Mouse (Mus musculus): ENCODE results near the gene Prrt1. TPM values are rescaled to one million over a fixed set of nuclear protein-coding genes. Genes with fewer than 3 reads are reported as not detected.
A peak's percentile ranks its signal among the peaks of the same experiment; 100 is the strongest.

Prrt1 gene
- polyA plus RNA-seq (2015; fragmentation: Nextera tagmentation; extraction: Ambion mirVana), result 7.4 and 7.5 TPM in 2 replicates

DNA sequence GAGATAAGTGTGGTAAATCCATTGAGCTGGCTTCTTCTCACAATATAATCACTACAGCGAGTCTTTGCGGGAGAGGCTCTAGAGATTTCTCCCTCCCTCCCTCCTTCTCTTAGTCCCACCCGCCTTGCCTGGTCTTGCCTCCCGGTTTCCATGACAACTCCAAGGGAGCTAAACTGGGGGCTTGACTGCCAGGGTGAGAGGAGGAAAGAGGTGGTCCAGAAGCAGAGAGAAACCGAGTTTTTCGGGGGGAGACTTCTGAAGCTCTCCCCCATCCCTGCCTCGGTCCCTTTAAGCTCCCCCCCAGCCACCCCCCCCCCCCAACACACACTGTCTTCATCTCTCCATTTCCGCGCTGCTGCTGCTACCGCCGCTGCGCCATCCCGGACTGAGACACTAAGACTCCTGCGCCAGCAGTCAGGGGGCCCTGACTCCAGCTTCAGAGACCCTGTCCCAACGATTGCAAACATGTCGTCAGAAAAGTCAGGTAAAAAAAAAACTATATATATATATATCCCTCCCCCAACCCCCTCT is at the start of gene Prrt1:
Prrt1 (plus strand) TSS at position 313 of the 531 bp plus-strand sequence.
- H3K27me3 ChIP-seq, result peaks cover 34% of the 10 kb centered on the region
- 0 out of 2 replicates have a peak, but pooled peaks cover 3% of the 10 kb centered on the region for H3K36me3 ChIP-seq
- under 1% methylated on average over 16 of the region's 16 CpGs for WGBS
- H3K4me1 ChIP-seq (replicated peaks), result peaks cover 65% of the 10 kb centered on the region
- peak within 1 kb of the TSS; percentile 94 for H3K27ac ChIP-seq
- H3K4me2 ChIP-seq (replicated peaks), result peak within 1 kb of the TSS; percentile 91
- peak; percentile 34; the same call in 1 of the 2 replicates for ATAC-seq
- H3K9me3 ChIP-seq, result no peaks in the 10 kb centered on the region
- H3K9ac ChIP-seq (replicated peaks), result peak within 1 kb of the TSS; percentile 83
- H3K4me3 ChIP-seq (replicated peaks), result peak within 1 kb of the TSS; percentile 80

GRCm38 (mm10) chr17:34582528-34582927 is 46.8 kb upstream of the Prrt1 start:
- H3K9ac ChIP-seq (replicated peaks), result 0 out of 2 replicates have a peak overlapping the region, but pooled peaks have one; percentile 1
- 90% methylated on average over 12 of the region's 12 CpGs for WGBS
- no peaks in the 10 kb centered on the region for H3K36me3 ChIP-seq
- H3K27me3 ChIP-seq, result no peaks in the 10 kb centered on the region
- no peak overlapping the region for H3K4me3 ChIP-seq (replicated peaks)
- ATAC-seq, result no peak
- no peak overlapping the region for H3K27ac ChIP-seq
- peaks cover 14% of the 10 kb centered on the region for H3K4me1 ChIP-seq (replicated peaks)
- H3K4me2 ChIP-seq (replicated peaks), result no peak overlapping the region
- H3K9me3 ChIP-seq, result no peaks in the 10 kb centered on the region

DNA sequence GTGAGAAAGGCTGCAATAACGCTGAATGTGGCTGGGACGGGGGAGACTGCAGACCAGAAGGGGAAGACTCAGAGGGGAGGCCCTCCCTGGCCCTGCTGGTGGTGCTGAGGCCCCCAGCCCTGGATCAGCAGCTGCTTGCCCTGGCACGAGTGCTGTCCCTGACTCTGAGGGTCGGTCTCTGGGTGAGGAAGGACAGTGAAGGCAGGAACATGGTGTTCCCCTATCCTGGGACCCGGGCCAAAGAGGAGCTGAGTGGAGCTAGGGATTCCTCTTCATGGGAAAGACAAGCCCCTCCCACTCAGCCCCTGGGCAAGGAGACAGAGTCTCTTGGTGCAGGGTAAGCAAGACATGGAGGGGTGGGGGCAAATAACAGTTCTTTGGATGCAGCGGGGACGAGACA is 45.9 kb upstream of the Prrt1 start:
- WGBS, result 76% methylated on average over 7 of the region's 7 CpGs
- H3K36me3 ChIP-seq, result no peaks in the 10 kb centered on the region
- H3K27me3 ChIP-seq, result no peaks in the 10 kb centered on the region
- no peak overlapping the region for H3K4me2 ChIP-seq (replicated peaks)
- no peak overlapping the region for H3K27ac ChIP-seq
- no peak for ATAC-seq
- H3K9ac ChIP-seq (replicated peaks), result no peak overlapping the region
- H3K9me3 ChIP-seq, result no peaks in the 10 kb centered on the region
- H3K4me1 ChIP-seq (replicated peaks), result peaks cover 21% of the 10 kb centered on the region
- H3K4me3 ChIP-seq (replicated peaks), result no peak overlapping the region

DNA sequence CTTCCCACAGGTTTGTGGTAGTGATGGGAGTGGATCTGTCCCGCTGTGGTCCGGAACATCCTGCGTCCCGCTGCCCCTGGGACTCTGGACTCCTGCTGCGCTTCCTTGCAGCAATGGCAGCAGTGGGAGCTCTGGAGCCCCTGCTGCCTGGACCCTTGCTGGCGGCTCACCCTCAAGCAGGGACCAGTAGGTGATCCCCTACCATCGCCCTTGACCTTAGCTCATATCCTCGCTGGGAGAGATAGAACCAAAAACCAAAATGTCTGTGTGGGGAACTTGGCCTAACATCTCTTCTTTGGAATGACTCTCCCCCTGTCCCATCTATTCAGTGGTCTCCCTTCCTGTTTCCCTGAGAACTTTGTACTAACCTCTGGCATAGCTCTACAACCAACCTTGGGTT is 45.5 kb upstream of the Prrt1 start:
- Histone ChIP-seq H3K9ac (replicated peaks) (no peak overlapping the region), H3K27ac (no peak overlapping the region), H3K27me3 (no peaks in the 10 kb centered on the region), H3K9me3 (no peaks in the 10 kb centered on the region), H3K4me3 (replicated peaks) (no peak overlapping the region), H3K36me3 (no peaks in the 10 kb centered on the region), H3K4me2 (replicated peaks) (no peak overlapping the region), H3K4me1 (replicated peaks) (peaks cover 25% of the 10 kb centered on the region)
- 85% methylated on average over 8 of the region's 8 CpGs for WGBS
- no peak for ATAC-seq

DNA sequence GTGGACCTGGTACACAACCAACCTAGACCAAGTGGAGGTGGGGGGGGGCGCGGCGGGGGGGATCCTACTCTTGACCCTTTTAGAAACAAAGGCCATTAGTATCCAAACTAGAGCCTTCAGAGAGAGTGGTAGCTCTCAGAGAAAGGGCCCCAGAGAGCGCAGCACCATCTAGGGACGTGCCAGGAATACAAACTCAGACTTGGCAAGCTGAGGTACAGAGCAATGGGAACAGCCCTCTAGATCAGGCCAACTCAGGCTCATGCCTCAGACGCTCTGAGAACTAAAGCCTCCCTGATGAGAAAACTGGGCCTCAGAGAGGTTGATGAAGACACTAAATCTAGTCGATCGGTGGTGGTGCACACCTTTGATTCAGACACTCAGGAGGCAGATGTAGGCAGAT is 44.2 kb upstream of the Prrt1 start:
- Histone ChIP-seq H3K9me3 (no peaks in the 10 kb centered on the region), H3K27me3 (no peaks in the 10 kb centered on the region), H3K9ac (replicated peaks) (no peak overlapping the region), H3K4me3 (replicated peaks) (peak overlapping the region; percentile 63; the same call in 1 of the 2 replicates), H3K4me2 (replicated peaks) (no peak overlapping the region), H3K36me3 (no peaks in the 10 kb centered on the region), H3K4me1 (replicated peaks) (peaks cover 38% of the 10 kb centered on the region), H3K27ac (peak overlapping the region; percentile 100)
- WGBS, result 87% methylated on average over 8 of the region's 8 CpGs
- no peak for ATAC-seq

DNA sequence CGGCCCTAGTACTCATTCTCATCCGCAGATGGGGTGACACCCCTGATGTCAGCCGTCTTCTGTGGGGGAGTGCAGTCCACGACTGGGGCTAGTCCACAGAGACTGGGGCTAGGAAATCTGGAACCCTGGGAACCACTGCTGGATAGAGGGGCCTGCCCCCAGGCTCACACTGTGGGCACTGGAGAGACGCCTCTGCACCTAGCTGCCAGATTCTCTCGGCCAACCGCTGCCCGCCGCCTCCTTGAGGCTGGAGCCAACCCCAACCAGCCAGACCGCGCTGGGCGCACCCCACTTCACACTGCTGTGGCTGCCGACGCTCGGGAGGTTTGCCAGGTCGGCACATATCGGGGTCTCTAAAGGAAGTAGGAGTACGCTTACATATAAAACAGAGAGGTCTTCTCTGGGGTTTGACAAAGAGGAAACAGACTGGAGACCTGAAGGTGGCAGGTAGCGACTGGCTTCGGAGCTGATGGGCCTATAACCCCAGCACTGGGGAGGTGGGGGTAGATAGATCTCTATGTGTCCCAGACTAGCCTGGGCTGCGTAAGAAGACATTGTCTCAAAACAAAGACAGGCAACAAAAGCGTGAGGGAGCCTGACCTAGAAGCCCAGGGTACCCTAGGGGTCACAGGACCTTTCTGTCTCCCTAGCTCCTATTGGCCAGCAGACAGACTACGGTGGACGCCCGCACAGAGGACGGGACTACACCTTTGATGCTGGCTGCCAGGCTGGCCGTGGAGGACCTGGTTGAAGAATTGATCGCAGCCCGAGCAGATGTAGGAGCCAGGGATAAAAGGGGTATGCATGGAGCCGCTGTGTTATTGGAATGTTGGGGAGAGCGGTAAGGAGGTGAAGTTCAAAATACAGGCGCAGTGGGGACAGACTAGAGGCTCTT is 43.2 kb upstream of the Prrt1 start:
- Histone ChIP-seq H3K4me3 (replicated peaks) (peak overlapping the region; percentile 63), H3K36me3 (no peaks in the 10 kb centered on the region), H3K4me2 (replicated peaks) (peak overlapping the region; percentile 89), H3K9me3 (no peaks in the 10 kb centered on the region), H3K9ac (replicated peaks) (peak overlapping the region; percentile 93), H3K4me1 (replicated peaks) (peaks cover 48% of the 10 kb centered on the region), H3K27ac (peak overlapping the region; percentile 100), H3K27me3 (no peaks in the 10 kb centered on the region)
- WGBS, result 19% methylated on average over 32 of the region's 32 CpGs
- ATAC-seq, result peak; percentile 27

- H3K27me3 ChIP-seq, result no peaks in the 10 kb centered on the region
- peak; percentile 79 for ATAC-seq
- 0% methylated on average over 37 of the region's 38 CpGs for WGBS
- peak overlapping the region; percentile 100 for H3K27ac ChIP-seq
- peak overlapping the region; percentile 89 for H3K4me2 ChIP-seq (replicated peaks)
- H3K4me1 ChIP-seq (replicated peaks), result peaks cover 54% of the 10 kb centered on the region
- no peaks in the 10 kb centered on the region for H3K9me3 ChIP-seq
- H3K4me3 ChIP-seq (replicated peaks), result peak overlapping the region; percentile 63
- H3K36me3 ChIP-seq, result no peaks in the 10 kb centered on the region
- H3K9ac ChIP-seq (replicated peaks), result peak overlapping the region; percentile 93
These were observed 42.4 kb upstream of the Prrt1 start for GRCm38 (mm10) chr17:34586796-34587422.

DNA sequence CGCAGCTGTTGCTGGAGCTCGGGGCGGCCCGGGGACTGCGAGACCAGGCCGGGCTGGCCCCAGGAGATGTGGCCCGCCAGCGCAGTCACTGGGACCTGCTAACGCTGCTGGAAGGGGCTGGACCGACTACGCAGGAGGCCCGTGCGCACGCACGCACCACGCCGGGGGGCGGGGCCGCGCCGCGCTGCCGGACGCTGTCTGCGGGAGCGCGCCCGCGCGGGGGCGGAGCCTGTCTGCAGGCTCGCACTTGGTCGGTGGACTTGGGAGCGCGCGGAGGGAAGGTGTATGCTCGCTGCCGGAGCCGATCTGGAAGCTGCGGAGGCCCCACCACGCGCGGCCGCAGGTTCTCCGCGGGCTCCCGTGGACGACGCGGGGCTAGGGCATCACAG is 41.9 kb upstream of the Prrt1 start:
- no peaks in the 10 kb centered on the region for H3K27me3 ChIP-seq
- peak overlapping the region; percentile 89 for H3K4me2 ChIP-seq (replicated peaks)
- peak overlapping the region; percentile 100 for H3K27ac ChIP-seq
- peaks cover 54% of the 10 kb centered on the region for H3K4me1 ChIP-seq (replicated peaks)
- WGBS, result under 1% methylated on average over 37 of the region's 50 CpGs
- H3K9me3 ChIP-seq, result no peaks in the 10 kb centered on the region
- H3K36me3 ChIP-seq, result no peaks in the 10 kb centered on the region
- H3K9ac ChIP-seq (replicated peaks), result peak overlapping the region; percentile 93
- ATAC-seq, result peak; percentile 87
- peak overlapping the region; percentile 63 for H3K4me3 ChIP-seq (replicated peaks)

GRCm38 (mm10) chr17:34587814-34588213 is 41.5 kb upstream of the Prrt1 start:
- H3K4me2 ChIP-seq (replicated peaks), result peak overlapping the region; percentile 89
- no peak for ATAC-seq
- H3K27me3 ChIP-seq, result no peaks in the 10 kb centered on the region
- peak overlapping the region; percentile 63 for H3K4me3 ChIP-seq (replicated peaks)
- 3% methylated on average over 19 of the region's 19 CpGs for WGBS
- no peaks in the 10 kb centered on the region for H3K9me3 ChIP-seq
- H3K36me3 ChIP-seq, result no peaks in the 10 kb centered on the region
- H3K4me1 ChIP-seq (replicated peaks), result peaks cover 57% of the 10 kb centered on the region
- H3K9ac ChIP-seq (replicated peaks), result peak overlapping the region; percentile 93
- peak overlapping the region; percentile 100 for H3K27ac ChIP-seq

DNA sequence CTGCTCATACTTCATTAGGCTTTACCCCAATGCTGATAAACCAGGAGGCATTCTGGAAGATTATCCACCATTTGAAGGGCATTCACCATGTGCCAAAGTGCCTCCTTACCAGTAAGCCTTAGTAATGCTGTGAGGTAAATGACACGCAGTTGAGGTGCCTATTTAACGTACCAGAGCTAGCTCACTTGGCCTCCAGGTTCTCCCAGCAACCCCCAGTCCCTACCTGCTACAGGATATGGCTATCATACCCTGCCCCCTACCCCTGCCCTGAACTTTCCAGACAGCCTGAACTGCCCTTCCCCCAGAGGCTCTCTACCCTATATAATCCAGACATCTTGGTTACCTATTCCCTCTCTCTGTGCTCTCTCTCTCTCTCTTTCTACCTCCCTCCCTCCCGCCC is 40.6 kb upstream of the Prrt1 start:
- WGBS, result 75% methylated on average over 3 of the region's 3 CpGs
- no peak for ATAC-seq
- H3K9me3 ChIP-seq, result no peaks in the 10 kb centered on the region
- H3K27ac ChIP-seq, result no peak overlapping the region
- no peak overlapping the region for H3K4me3 ChIP-seq (replicated peaks)
- H3K4me2 ChIP-seq (replicated peaks), result no peak overlapping the region
- H3K4me1 ChIP-seq (replicated peaks), result peaks cover 67% of the 10 kb centered on the region
- no peaks in the 10 kb centered on the region for H3K36me3 ChIP-seq
- no peak overlapping the region for H3K9ac ChIP-seq (replicated peaks)
- no peaks in the 10 kb centered on the region for H3K27me3 ChIP-seq

GRCm38 (mm10) chr17:34589206-34589605 is 40.1 kb upstream of the Prrt1 start:
- H3K4me2 ChIP-seq (replicated peaks), result peak overlapping the region; percentile 23
- H3K4me1 ChIP-seq (replicated peaks), result peaks cover 71% of the 10 kb centered on the region
- no peak overlapping the region for H3K9ac ChIP-seq (replicated peaks)
- no peak overlapping the region for H3K4me3 ChIP-seq (replicated peaks)
- H3K36me3 ChIP-seq, result no peaks in the 10 kb centered on the region
- H3K27ac ChIP-seq, result no peak overlapping the region; the same call in 1 of the 2 replicates
- no peaks in the 10 kb centered on the region for H3K9me3 ChIP-seq
- 52% methylated on average over 7 of the region's 7 CpGs for WGBS
- H3K27me3 ChIP-seq, result no peaks in the 10 kb centered on the region
- no peak for ATAC-seq

DNA sequence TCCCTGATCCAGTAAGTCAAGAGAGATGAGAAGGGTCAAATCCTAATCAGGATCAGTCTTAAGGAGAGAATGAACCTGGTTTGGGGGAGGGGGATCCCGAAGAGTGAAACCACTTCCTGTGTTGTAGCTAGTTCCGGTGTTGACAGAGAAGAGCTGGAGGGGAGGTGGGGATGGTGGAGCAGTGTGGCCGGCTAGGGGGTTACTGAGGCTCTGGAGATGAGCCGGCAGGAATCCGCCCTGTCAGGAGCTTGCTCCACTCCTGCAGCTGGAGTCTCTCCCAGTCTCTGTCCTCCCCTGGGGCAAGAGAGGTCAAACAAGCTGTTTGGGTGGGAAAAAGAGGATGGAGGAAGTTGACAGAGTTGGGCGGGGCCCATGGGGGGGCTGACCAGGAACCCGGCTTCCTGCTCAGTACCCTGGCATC is 39.6 kb upstream of the Prrt1 start, which contains the start of gene Gpsm3:
Gpsm3 (plus strand) TSS at position 126 of the 421 bp plus-strand sequence.
- no peaks in the 10 kb centered on the region for H3K9me3 ChIP-seq
- H3K4me1 ChIP-seq (replicated peaks), result peaks cover 76% of the 10 kb centered on the region
- H3K36me3 ChIP-seq, result peaks cover 2% of the 10 kb centered on the region
- H3K9ac ChIP-seq (replicated peaks), result 0 out of 2 replicates have a peak within 1 kb of the TSS, but pooled peaks have one; percentile 32
- peak within 1 kb of the TSS; percentile 99 for H3K27ac ChIP-seq
- no peak within 1 kb of the TSS for H3K4me3 ChIP-seq (replicated peaks)
- peak within 1 kb of the TSS; percentile 96 for H3K4me2 ChIP-seq (replicated peaks)
- WGBS, result 30% methylated on average over 7 of the region's 7 CpGs
- no peaks in the 10 kb centered on the region for H3K27me3 ChIP-seq
- ATAC-seq, result no peak

Measured in midbrain, embryonic 13.5 days (tissue).